Comparison of ENCODE assay signal across 8 mouse cellular contexts in genomic region chr5:62765459-62765783, GRCm38 (mm10). TPM values are rescaled to one million over a fixed set of nuclear protein-coding genes. Genes with fewer than 3 reads are reported as not detected.
DNase-seq lines count a peak whose midpoint lies in the region; ATAC-seq and TF ChIP-seq lines count a peak whose summit lies in the region.

No protein-coding gene starts in this region.

- no peaks in the 10 kb centered on the region for H3K9me3 ChIP-seq in heart, embryonic 15.5 days (replicated peaks)
- no peaks in the 10 kb centered on the region for H3K9me3 ChIP-seq in hindbrain, embryonic 16.5 days (ENCODE audit: control insufficient read depth, low read length)
- H3K9me3 ChIP-seq in midbrain, embryonic 11.5 days (ENCODE audit: control insufficient read depth, low read length), result no peaks in the 10 kb centered on the region

- no peak for TF ChIP-seq POLR2A in bone marrow macrophage, adult 2 months (IDR thresholded peaks at IDR 0.05; ENCODE audit: borderline replicate concordance, low read depth, low read length)

- H3K27ac ChIP-seq in heart, embryonic 15.5 days, result 0 out of 2 replicates have a peak overlapping the region, but pooled peaks have one; percentile 47
- no peak overlapping the region for H3K27ac ChIP-seq in bone marrow macrophage, adult 2 months (ENCODE audit: insufficient read depth, low read depth, low read length)
- no peak overlapping the region for H3K27ac ChIP-seq in hindbrain, embryonic 16.5 days (ENCODE audit: low read depth, low read length)
- H3K27ac ChIP-seq in midbrain, embryonic 11.5 days (ENCODE audit: low read depth, low read length), result no peak overlapping the region

- peaks cover 22% of the 10 kb centered on the region for H3K4me1 ChIP-seq in heart, embryonic 15.5 days (replicated peaks)
- H3K4me1 ChIP-seq in bone marrow macrophage, adult 2 months (ENCODE audit: control insufficient read depth, insufficient read depth, low read length), result peaks cover 28% of the 10 kb centered on the region
- H3K4me1 ChIP-seq in hindbrain, embryonic 16.5 days (ENCODE audit: control insufficient read depth, insufficient read depth, low read depth, low read length), result peaks cover 6% of the 10 kb centered on the region; the same call in 1 of the 2 replicates
- peaks cover 2% of the 10 kb centered on the region; the same call in 1 of the 2 replicates for H3K4me1 ChIP-seq in midbrain, embryonic 11.5 days (ENCODE audit: control insufficient read depth, insufficient read depth, low read length)

- peak overlapping the region; percentile 85 for H3K4me2 ChIP-seq in heart, embryonic 15.5 days
- H3K4me2 ChIP-seq in hindbrain, embryonic 16.5 days (ENCODE audit: low read length), result peak overlapping the region; percentile 91
- peak overlapping the region; percentile 79 for H3K4me2 ChIP-seq in midbrain, embryonic 11.5 days

- no peak for TF ChIP-seq CTCF in bone marrow macrophage, adult 2 months (IDR thresholded peaks at IDR 0.05; ENCODE audit: low read depth, low read length)

- peak overlapping the region; percentile 69 for H3K9ac ChIP-seq in heart, embryonic 15.5 days
- peak overlapping the region; percentile 79 for H3K9ac ChIP-seq in hindbrain, embryonic 16.5 days (ENCODE audit: low read depth, low read length)
- peak overlapping the region; percentile 66 for H3K9ac ChIP-seq in midbrain, embryonic 11.5 days (ENCODE audit: low read length)

- H3K27me3 ChIP-seq in heart, embryonic 15.5 days, result no peaks in the 10 kb centered on the region
- no peaks in the 10 kb centered on the region for H3K27me3 ChIP-seq in hindbrain, embryonic 16.5 days (replicated peaks; ENCODE audit: control insufficient read depth, insufficient read depth, low read length)
- no peaks in the 10 kb centered on the region for H3K27me3 ChIP-seq in midbrain, embryonic 11.5 days (ENCODE audit: control insufficient read depth, insufficient read depth, low read length)

- H3K4me3 ChIP-seq in heart, embryonic 15.5 days, result peak overlapping the region; percentile 62
- peak overlapping the region; percentile 95 for H3K4me3 ChIP-seq in bone marrow macrophage, adult 2 months (ENCODE audit: insufficient read depth, low read length)
- peak overlapping the region; percentile 76 for H3K4me3 ChIP-seq in hindbrain, embryonic 16.5 days (ENCODE audit: low read length)
- H3K4me3 ChIP-seq in midbrain, embryonic 11.5 days (ENCODE audit: low read depth, low read length), result peak overlapping the region; percentile 65

- ATAC-seq in heart, embryonic 15.5 days (replicated peaks; ENCODE audit: insufficient number of reproducible peaks, insufficient read depth, low FRiP score, low read depth), result no peak; the same call in 1 of the 2 replicates
- ATAC-seq in hindbrain, embryonic 16.5 days, result peak; percentile 55
- ATAC-seq in midbrain, embryonic 11.5 days (ENCODE audit: low FRiP score), result peak; percentile 69; the same call in 1 of the 2 replicates

- no peak for DNase-seq in heart, postnatal 25 days (ENCODE audit: low spot score)
- no peak for DNase-seq in midbrain, embryonic 11.5 days (ENCODE audit: low spot score, missing footprints)
- DNase-seq in adrenal gland, adult 2 months, result no peak
- DNase-seq in urinary bladder, postnatal 10 days (ENCODE audit: low spot score), result no peak
- no peak for DNase-seq in spleen, postnatal 14 days (ENCODE audit: low spot score in 2 of 2)

- intact Hi-C loops in heart, postnatal 25 days (cut with DNase I), result no loop called here

- H3K36me3 ChIP-seq in heart, embryonic 15.5 days, result no peaks in the 10 kb centered on the region
- no peaks in the 10 kb centered on the region for H3K36me3 ChIP-seq in hindbrain, embryonic 16.5 days (ENCODE audit: control insufficient read depth, insufficient read depth, low read length)
- no peaks in the 10 kb centered on the region for H3K36me3 ChIP-seq in midbrain, embryonic 11.5 days (ENCODE audit: control insufficient read depth, insufficient read depth, low read length)

- WGBS in heart, embryonic 15.5 days, result 16% methylated on average over 5 of the region's 5 CpGs
- 14% methylated on average over 5 of the region's 5 CpGs for WGBS in hindbrain, embryonic 16.5 days
- WGBS in midbrain, embryonic 11.5 days, result 19% methylated on average over 5 of the region's 5 CpGs

RNA-seq across cellular contexts. Expression of gene Arap2, which starts 0.5 kb away (rescaled TPM):
- polyA plus RNA-seq in heart, embryonic 15.5 days (2015; fragmentation: Nextera tagmentation; extraction: Ambion mirVana), result 4.7 and 5.4 TPM in 2 replicates
- 1 to 10 TPM; 7.3 to 8.2 TPM for total RNA-seq in heart, postnatal 25 days (2021)
- 1.6 and 2.2 TPM in 2 replicates for polyA plus RNA-seq in bone marrow macrophage, adult 2 months (2012; ENCODE audit: insufficient read depth, insufficient read length, missing spikeins)
- polyA plus RNA-seq in hindbrain, embryonic 16.5 days (2015; fragmentation: Nextera tagmentation; extraction: Ambion mirVana), result 7.4 and 8.4 TPM in 2 replicates
- 1.2 and 1.5 TPM in 2 replicates for polyA plus RNA-seq in midbrain, embryonic 11.5 days (2014; fragmentation: Nextera tagmentation; extraction: Ambion mirVana)
- total RNA-seq in adrenal gland, adult 2 months (2021), result 1 to 10 TPM; 3.0 to 4.2 TPM
- 0.19 and 0.61 TPM in 2 replicates for polyA plus RNA-seq in adrenal gland, adult 2 months (2012; rRNA removed)

RNA-seq across cellular contexts. Expression of gene Dthd1, which starts 48.2 kb away (rescaled TPM):
- 0.09 TPM in 1 of 2 replicates, not detected in the other for polyA plus RNA-seq in heart, embryonic 15.5 days (2015; fragmentation: Nextera tagmentation; extraction: Ambion mirVana)
- total RNA-seq in heart, postnatal 25 days (2021), result not detected
- polyA plus RNA-seq in bone marrow macrophage, adult 2 months (2012; ENCODE audit: insufficient read depth, insufficient read length, missing spikeins), result not detected in 2 replicates
- not detected in 2 replicates for polyA plus RNA-seq in hindbrain, embryonic 16.5 days (2015; fragmentation: Nextera tagmentation; extraction: Ambion mirVana)
- not detected in 2 replicates for polyA plus RNA-seq in midbrain, embryonic 11.5 days (2014; fragmentation: Nextera tagmentation; extraction: Ambion mirVana)
- total RNA-seq in adrenal gland, adult 2 months (2021), result not detected
- not detected in 2 replicates for polyA plus RNA-seq in adrenal gland, adult 2 months (2012; rRNA removed)
